Mouse (Mus musculus) midbrain, embryonic 16.5 days (tissue): ENCODE measurements around the gene Papolg. TPM values are rescaled to one million over a fixed set of nuclear protein-coding genes. Genes with fewer than 3 reads are reported as not detected.
"Not testable (repeated sequence)": the region's sequence is repeated elsewhere in the genome, so short reads cannot be mapped to it uniquely, and the experiment has no call there.

Experiments
- ATAC-seq: fragments of 200-750 bp; cut with Nextera tagmentation; 2 replicates; pipeline ENCODE4 v1.8.0; 2017; ENCODE audit warnings: moderate TSS enrichment
- H3K27ac ChIP-seq: fragments of 300-500 bp; sonication (generic); 2 replicates; pipeline ENCODE4 v1.5.1; 2014; ENCODE audit warnings: mild to moderate bottlenecking, low read length, mixed read lengths
- H3K27me3 ChIP-seq: fragments of 300-500 bp; sonication (generic); 2 replicates; pipeline ENCODE4 v1.6.1; 2014; ENCODE audit warnings: low read depth, low read length, mixed read lengths; ENCODE audit not compliant: control insufficient read depth, insufficient read depth
- H3K36me3 ChIP-seq: fragments of 300-500 bp; sonication (generic); 2 replicates; pipeline ENCODE4 v1.6.1; 2014; ENCODE audit warnings: mild to moderate bottlenecking, low read length, moderate library complexity, mixed read lengths; ENCODE audit not compliant: control insufficient read depth, insufficient read depth
- H3K4me1 ChIP-seq: fragments of 300-500 bp; sonication (generic); 2 replicates; pipeline ENCODE4 v1.6.1; 2014; ENCODE audit warnings: mild to moderate bottlenecking, low read length, mixed read lengths; ENCODE audit not compliant: control insufficient read depth, insufficient read depth
- H3K4me2 ChIP-seq: fragments of 300-500 bp; sonication (generic); 2 replicates; pipeline ENCODE4 v1.6.1; 2014; ENCODE audit warnings: mild to moderate bottlenecking, low read length, mixed read lengths
- H3K4me3 ChIP-seq: fragments of 300-500 bp; sonication (generic); 2 replicates; pipeline ENCODE4 v1.5.1; 2014; ENCODE audit warnings: low read depth, mild to moderate bottlenecking, low read length, moderate library complexity, mixed read lengths
- H3K9ac ChIP-seq: fragments of 300-500 bp; sonication (generic); 2 replicates; pipeline ENCODE4 v1.6.1; 2014; ENCODE audit warnings: low read depth, low read length, mixed read lengths
- H3K9me3 ChIP-seq: fragments of 300-500 bp; sonication (generic); replicated peaks from 2 replicates; pipeline ENCODE4 v1.6.1; 2014; ENCODE audit warnings: mild to moderate bottlenecking, low read length, mixed read lengths; ENCODE audit not compliant: control insufficient read depth, poor library complexity, severe bottlenecking
- WGBS: fragments of 180-500 bp; shearing (Covaris S2); extraction: QIAGEN DNeasy Blood & Tissue Kit; methylation state at CpG from one replicate; pipeline ENCODE4 v1.1.7; 2014; 5-methylcytosine and 5-hydroxymethylcytosine counted together
- polyA plus RNA-seq: library from polyadenylated mRNA; unstranded; fragments of >200 nt; fragmentation: Nextera tagmentation; extraction: Ambion mirVana; gene quantifications from 2 replicates; pipeline ENCODE4 v1.2.1, GENCODE M21; 2015

The Papolg gene
- polyA plus RNA-seq: 21.5 and 22.7 TPM in 2 replicates

DNA sequence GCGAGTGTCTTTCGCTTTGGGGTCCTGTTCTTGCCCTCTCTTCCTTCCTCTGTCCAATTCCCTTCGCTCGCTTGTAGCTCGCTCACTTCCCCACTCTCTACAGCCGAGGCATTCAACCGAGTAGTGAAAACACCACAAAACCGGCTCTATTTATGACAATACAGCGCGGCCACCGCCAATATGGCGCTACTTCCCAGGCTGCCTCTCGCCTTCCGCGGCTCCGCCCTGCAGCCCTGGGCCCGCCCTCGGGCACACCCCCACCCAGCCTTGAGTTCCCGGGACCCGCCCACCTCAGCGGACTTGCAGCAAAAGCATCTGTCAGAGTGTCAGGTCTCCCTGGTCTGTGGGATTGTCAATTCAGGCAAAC lies at the start of gene Papolg:
TSS of gene Papolg (minus strand) at position 194 of the 367 bp plus-strand sequence.
- under 1% methylated on average over 21 of the region's 21 CpGs for WGBS
- Histone ChIP-seq H3K36me3 (peaks cover 2% of the 10 kb centered on the region; the same call in 1 of the 2 replicates), H3K4me3 (peak within 1 kb of the TSS; percentile 99), H3K4me1 (peaks cover 15% of the 10 kb centered on the region), H3K9me3 (no peaks in the 10 kb centered on the region), H3K4me2 (peak within 1 kb of the TSS; percentile 79), H3K27ac (peak within 1 kb of the TSS; percentile 97), H3K27me3 (no peaks in the 10 kb centered on the region), H3K9ac (peak within 1 kb of the TSS; percentile 98)
- peak; percentile 100 for ATAC-seq

DNA sequence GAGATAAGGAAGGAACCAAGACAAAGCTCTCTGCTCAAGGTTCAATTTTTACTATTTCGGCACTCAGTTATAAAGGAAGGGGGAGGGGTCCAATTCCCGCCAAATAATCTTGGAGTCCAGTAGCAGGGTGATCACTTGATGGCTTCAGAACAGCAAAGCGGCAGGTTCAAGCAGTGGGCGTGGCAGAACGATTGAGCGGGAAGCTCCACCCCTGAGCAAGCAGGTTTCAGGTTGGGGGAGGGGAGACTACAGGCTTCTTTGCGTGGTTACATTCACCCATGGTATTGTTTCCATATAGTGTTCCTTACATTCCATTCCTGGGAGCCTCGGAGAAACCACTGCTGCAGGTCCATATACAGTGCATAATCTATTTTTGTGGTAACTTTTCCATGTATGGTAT lies 33.1 kb upstream of the Papolg start:
- H3K27me3 ChIP-seq, H3K9ac ChIP-seq, ATAC-seq, H3K4me1 ChIP-seq, H3K27ac ChIP-seq, H3K36me3 ChIP-seq, H3K9me3 ChIP-seq: not testable (repeated sequence)
- H3K4me2 ChIP-seq: peak overlapping the region; percentile 36
- peak overlapping the region; percentile 12; the same call in 1 of the 2 replicates for H3K4me3 ChIP-seq
- WGBS: 23% methylated on average over 8 of the region's 8 CpGs

GRCm38 (mm10) chr11:23927643-23928042 lies 32.6 kb upstream of the Papolg start:
- H3K36me3 ChIP-seq: no peaks in the 10 kb centered on the region
- WGBS: 39% methylated on average over 8 of the region's 8 CpGs
- H3K27me3 ChIP-seq: no peaks in the 10 kb centered on the region
- no peak for ATAC-seq
- no peak overlapping the region for H3K27ac ChIP-seq
- H3K4me2 ChIP-seq: peak overlapping the region; percentile 36
- H3K9ac ChIP-seq: no peak overlapping the region
- no peaks in the 10 kb centered on the region for H3K9me3 ChIP-seq
- no peaks in the 10 kb centered on the region for H3K4me1 ChIP-seq
- H3K4me3 ChIP-seq: peak overlapping the region; percentile 12; the same call in 1 of the 2 replicates

DNA sequence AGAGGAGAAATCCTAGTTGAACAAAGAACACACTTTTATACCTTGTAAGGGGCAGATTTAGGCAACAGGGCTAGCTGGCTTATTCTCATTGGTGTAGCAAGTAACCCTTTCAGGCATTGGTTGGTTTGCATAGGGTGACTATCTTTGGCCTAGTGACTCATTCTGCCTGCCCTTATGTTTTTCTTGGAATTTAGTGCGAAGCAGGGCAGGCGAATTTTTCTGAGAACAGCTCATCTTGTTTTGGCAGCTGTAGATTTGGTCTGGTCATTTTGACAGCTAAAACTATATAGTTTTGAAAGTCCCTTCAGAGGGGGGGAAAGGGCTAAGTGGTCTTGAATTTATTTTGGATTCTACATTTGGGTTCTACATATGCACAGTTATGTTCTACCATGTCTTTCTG lies 18.8 kb upstream of the Papolg start:
- not testable (repeated sequence) for H3K4me1 ChIP-seq, H3K27ac ChIP-seq, H3K4me3 ChIP-seq, H3K9me3 ChIP-seq, ATAC-seq, H3K36me3 ChIP-seq, H3K27me3 ChIP-seq, H3K9ac ChIP-seq, H3K4me2 ChIP-seq
- 84% methylated on average over 2 of the region's 2 CpGs for WGBS

GRCm38 (mm10) chr11:23903909-23904308 lies 8.9 kb upstream of the Papolg start:
- H3K4me2 ChIP-seq: no peak overlapping the region
- 94% methylated on average over 1 of the region's 1 CpGs for WGBS
- H3K4me3 ChIP-seq: no peak overlapping the region
- no peak overlapping the region for H3K9ac ChIP-seq
- H3K36me3 ChIP-seq: no peaks in the 10 kb centered on the region
- H3K27ac ChIP-seq: no peak overlapping the region
- H3K9me3 ChIP-seq: no peaks in the 10 kb centered on the region
- H3K4me1 ChIP-seq: no peaks in the 10 kb centered on the region
- ATAC-seq: no peak
- no peaks in the 10 kb centered on the region for H3K27me3 ChIP-seq

DNA sequence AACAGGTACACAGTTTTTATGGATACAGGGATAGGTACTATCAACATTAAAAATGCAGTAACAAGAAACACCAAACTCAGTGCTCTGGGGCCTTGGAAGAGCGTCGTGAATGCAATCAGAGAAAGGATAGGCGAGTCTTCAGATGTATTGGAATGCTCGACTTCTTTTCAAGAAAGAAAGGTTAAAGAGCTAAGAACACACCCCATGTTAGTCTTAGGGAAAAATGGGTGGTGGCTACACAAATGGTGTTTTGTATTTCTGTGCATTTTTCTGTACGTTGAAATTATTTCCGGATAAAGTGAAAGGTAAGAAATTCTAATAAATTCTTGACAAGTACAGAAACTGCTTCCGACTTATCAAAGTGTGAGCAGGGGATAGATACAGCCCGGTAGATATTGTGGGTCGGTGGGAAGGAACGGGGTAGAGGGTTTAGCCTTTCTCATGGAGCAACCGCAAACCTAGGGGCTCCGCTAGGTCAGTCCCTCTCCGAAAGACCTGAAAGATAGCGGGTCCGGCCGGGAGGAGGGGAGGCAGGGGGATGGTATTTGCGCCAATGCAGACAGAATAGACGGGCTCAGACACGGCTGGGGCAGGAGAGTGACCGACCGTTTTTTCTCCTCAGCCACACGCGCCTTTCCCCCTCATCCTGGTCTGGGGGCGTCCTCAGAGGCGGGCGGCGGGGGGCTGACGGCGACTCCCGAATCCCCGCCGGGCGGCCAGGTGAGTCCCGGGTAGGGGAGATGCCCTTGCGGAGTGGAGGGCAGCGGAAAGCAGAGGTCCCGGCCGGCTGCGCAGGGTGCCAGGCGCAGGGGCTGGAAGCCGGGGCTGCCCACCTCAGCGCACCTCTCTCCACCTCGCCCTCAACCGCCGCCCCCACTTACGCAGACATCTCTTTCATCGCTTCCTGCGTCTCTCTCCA lies 653 bp downstream of the Papolg start:
- WGBS: 1% methylated on average over 48 of the region's 48 CpGs
- ATAC-seq: peak; percentile 92
- Histone ChIP-seq H3K27me3 (no peaks in the 10 kb centered on the region), H3K27ac (peak overlapping the region; percentile 97), H3K4me3 (peak overlapping the region; percentile 99), H3K36me3 (peaks cover 4% of the 10 kb centered on the region), H3K9ac (peak overlapping the region; percentile 98), H3K9me3 (no peaks in the 10 kb centered on the region), H3K4me1 (peaks cover 15% of the 10 kb centered on the region), H3K4me2 (peak overlapping the region; percentile 79)

- no peak overlapping the region for H3K9ac ChIP-seq
- no peak for ATAC-seq
- peak overlapping the region; percentile 45 for H3K4me2 ChIP-seq
- peaks cover 15% of the 10 kb centered on the region for H3K4me1 ChIP-seq
- peaks cover 6% of the 10 kb centered on the region for H3K36me3 ChIP-seq
- H3K27me3 ChIP-seq: no peaks in the 10 kb centered on the region
- H3K9me3 ChIP-seq: no peaks in the 10 kb centered on the region
- no peak overlapping the region for H3K4me3 ChIP-seq
- no peak overlapping the region for H3K27ac ChIP-seq
Measured at GRCm38 (mm10) chr11:23893556-23893955, 1.5 kb downstream of the Papolg start.

DNA sequence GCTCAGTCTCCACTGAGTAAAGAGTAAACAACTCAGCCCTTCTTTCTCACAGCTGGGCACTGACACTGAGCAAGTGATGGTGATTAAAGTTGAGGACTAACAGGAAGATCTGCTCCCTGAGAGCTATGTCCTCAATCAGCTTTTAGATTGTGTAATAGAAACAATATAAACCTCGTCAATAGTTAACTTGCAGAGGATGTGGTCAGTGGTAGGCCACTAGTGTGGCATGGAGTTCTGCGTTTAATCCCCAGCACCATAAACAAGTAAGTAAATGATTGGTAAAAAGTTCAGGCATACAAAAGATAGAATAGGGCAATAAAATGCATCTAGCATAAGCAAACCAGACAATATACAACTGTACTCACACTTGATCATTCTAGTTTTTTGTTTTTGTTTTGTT lies 30.7 kb downstream of the Papolg start:
- Histone ChIP-seq H3K9ac (no peak overlapping the region), H3K4me3 (no peak overlapping the region), H3K4me2 (no peak overlapping the region), H3K27ac (no peak overlapping the region), H3K27me3 (no peaks in the 10 kb centered on the region), H3K36me3 (peaks cover 42% of the 10 kb centered on the region), H3K9me3 (no peaks in the 10 kb centered on the region), H3K4me1 (no peaks in the 10 kb centered on the region)
- no peak for ATAC-seq
- WGBS: 94% methylated on average over 2 of the region's 2 CpGs

GRCm38 (mm10) chr11:23856723-23857112 lies 38.3 kb downstream of the Papolg start:
- no peak overlapping the region for H3K9ac ChIP-seq
- no peak overlapping the region for H3K4me3 ChIP-seq
- H3K4me1 ChIP-seq: no peaks in the 10 kb centered on the region
- no peak for ATAC-seq
- no peaks in the 10 kb centered on the region for H3K9me3 ChIP-seq
- H3K4me2 ChIP-seq: no peak overlapping the region
- H3K27ac ChIP-seq: no peak overlapping the region
- H3K36me3 ChIP-seq: peaks cover 28% of the 10 kb centered on the region
- H3K27me3 ChIP-seq: no peaks in the 10 kb centered on the region
- 84% methylated on average over 4 of the region's 4 CpGs for WGBS
